ENCODE assay signal across 8 mouse cellular contexts in the genomic region with DNA sequence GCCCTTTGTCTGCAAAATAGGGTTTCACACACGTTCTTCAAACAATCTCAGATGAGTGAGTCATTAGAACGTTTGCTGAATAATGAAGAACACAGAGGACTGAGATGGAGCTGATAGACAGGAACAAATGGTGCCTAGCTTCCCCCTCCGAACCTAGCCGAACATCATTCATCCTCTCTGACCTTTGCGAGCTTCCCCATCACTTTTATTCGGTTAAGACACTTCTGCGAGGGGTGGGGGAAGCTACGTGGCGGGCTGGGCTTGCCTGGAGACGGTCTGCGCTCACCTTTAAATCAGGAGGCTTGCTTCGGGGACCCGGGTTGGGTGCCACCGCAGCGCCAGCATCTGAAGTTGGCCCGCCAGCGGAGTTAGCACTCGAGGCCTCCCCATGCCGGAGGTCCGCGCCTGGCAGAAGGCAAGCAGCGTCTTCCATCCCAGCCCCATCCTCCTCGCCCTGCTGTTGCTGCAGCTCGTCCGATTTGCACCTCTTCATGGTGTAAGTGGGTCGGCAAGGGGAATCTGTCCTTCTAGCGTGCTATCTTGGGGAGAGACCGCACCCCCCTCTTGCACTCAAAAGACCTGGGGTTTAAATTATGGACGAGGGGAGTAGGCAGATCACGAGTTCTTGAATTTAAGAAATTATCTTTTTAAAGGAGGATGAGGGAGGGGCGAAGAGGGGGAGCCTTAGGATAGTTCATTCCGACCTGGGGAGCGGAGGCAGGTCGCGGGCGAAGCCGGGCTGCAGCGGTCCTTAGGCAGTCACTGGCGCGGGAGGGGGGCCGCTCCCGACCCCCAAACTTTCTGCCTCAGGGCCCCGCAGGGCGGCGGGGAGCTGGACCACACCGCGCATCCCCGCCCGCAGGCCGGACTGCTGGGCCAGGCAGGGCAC. TPM values are rescaled to one million over a fixed set of nuclear protein-coding genes. Genes with fewer than 3 reads are reported as not detected.
DNase-seq lines count a peak whose midpoint lies in the region; ATAC-seq and TF ChIP-seq lines count a peak whose summit lies in the region.

A gene (minus strand): TSS at position 591 of the 889 bp plus-strand sequence.

- H3K4me3 ChIP-seq in lung, adult 2 months (replicated peaks; ENCODE audit: extremely low read depth, low read depth, low read length), result peak within 1 kb of the TSS; percentile 65
- peak within 1 kb of the TSS; percentile 54 for H3K4me3 ChIP-seq in embryonic fibroblast, embryonic 13.5 days (ENCODE audit: insufficient read depth, low read length)
- H3K4me3 ChIP-seq in heart, embryonic 16.5 days (ENCODE audit: low read length), result peak within 1 kb of the TSS; percentile 75
- H3K4me3 ChIP-seq in midbrain, embryonic 10.5 days, result peak within 1 kb of the TSS; percentile 85

- H3K4me1 ChIP-seq in lung, adult 2 months (ENCODE audit: control insufficient read depth, insufficient read depth, low read length), result peaks cover 2% of the 10 kb centered on the region; the same call in 1 of the 2 replicates
- H3K4me1 ChIP-seq in embryonic fibroblast, embryonic 13.5 days (ENCODE audit: control insufficient read depth, insufficient read depth, low read length), result peaks cover 18% of the 10 kb centered on the region
- H3K4me1 ChIP-seq in heart, embryonic 16.5 days (ENCODE audit: control insufficient read depth, insufficient read depth, low read length), result peaks cover 35% of the 10 kb centered on the region
- H3K4me1 ChIP-seq in midbrain, embryonic 10.5 days, result peaks cover 57% of the 10 kb centered on the region

- H3K9ac ChIP-seq in heart, embryonic 16.5 days (ENCODE audit: low read length), result peak within 1 kb of the TSS; percentile 87

- H3K9me3 ChIP-seq in heart, embryonic 16.5 days (replicated peaks; ENCODE audit: control insufficient read depth, low read length), result no peaks in the 10 kb centered on the region
- H3K9me3 ChIP-seq in midbrain, embryonic 10.5 days (replicated peaks), result no peaks in the 10 kb centered on the region

- TF ChIP-seq POLR2A in lung, adult 2 months (IDR thresholded peaks at IDR 0.05; ENCODE audit: borderline replicate concordance, extremely low read depth, low read depth, low read length), result no peak
- peak; percentile 17 for TF ChIP-seq POLR2A in embryonic fibroblast, embryonic 13.5 days (IDR thresholded peaks at IDR 0.05; ENCODE audit: low read depth, low read length)

- H3K4me2 ChIP-seq in heart, embryonic 16.5 days (ENCODE audit: low read depth, low read length), result peak within 1 kb of the TSS; percentile 78

- H3K27ac ChIP-seq in embryonic fibroblast, embryonic 13.5 days (ENCODE audit: insufficient read depth, low read length), result peak within 1 kb of the TSS; percentile 14
- peak within 1 kb of the TSS; percentile 61 for H3K27ac ChIP-seq in heart, embryonic 16.5 days (ENCODE audit: low read length)
- H3K27ac ChIP-seq in midbrain, embryonic 10.5 days (replicated peaks), result peak within 1 kb of the TSS; percentile 98

- no peaks in the 10 kb centered on the region for H3K27me3 ChIP-seq in heart, embryonic 16.5 days (ENCODE audit: control insufficient read depth, insufficient read depth, low read length)
- H3K27me3 ChIP-seq in midbrain, embryonic 10.5 days (ENCODE audit: low read depth, poor library complexity, severe bottlenecking), result 0 out of 2 replicates have a peak, but pooled peaks cover 6% of the 10 kb centered on the region

- peak; percentile 38 for ATAC-seq in heart, embryonic 16.5 days (replicated peaks; ENCODE audit: extremely low read depth, insufficient read depth, low FRiP score)

- DNase-seq in lung, adult 2 months, result no peak
- no peak for DNase-seq in lung, postnatal 36 days
- DNase-seq in adrenal gland, adult 8-10 months, result no peak
- peak in 1 of 2 experiments; percentile 57 for DNase-seq in layer of hippocampus, postnatal 36 days
- DNase-seq in midbrain, embryonic 10.5 days (ENCODE audit: low spot score), result peak; percentile 63
- DNase-seq in thymus, postnatal 4 days, result peak; percentile 54

- under 1% methylated on average over 50 of the region's 50 CpGs for WGBS in lung, adult 2 months
- WGBS in heart, embryonic 16.5 days, result under 1% methylated on average over 50 of the region's 50 CpGs
- under 1% methylated on average over 50 of the region's 50 CpGs for WGBS in midbrain, embryonic 10.5 days

- no peak for TF ChIP-seq CTCF in lung, adult 2 months (IDR thresholded peaks at IDR 0.05; ENCODE audit: insufficient read depth, low read length)
- no peak for TF ChIP-seq CTCF in embryonic fibroblast, embryonic 13.5 days (IDR thresholded peaks at IDR 0.05; ENCODE audit: borderline replicate concordance, insufficient read depth, low read length)

- no peaks in the 10 kb centered on the region for H3K36me3 ChIP-seq in heart, embryonic 16.5 days (ENCODE audit: control insufficient read depth, insufficient read depth)
- no peaks in the 10 kb centered on the region; the same call in 1 of the 2 replicates for H3K36me3 ChIP-seq in midbrain, embryonic 10.5 days

RNA-seq across cellular contexts. Expression of the gene that starts here (rescaled TPM):
- 135 and 154 TPM in 2 replicates for polyA plus RNA-seq in lung, adult 2 months (2012; rRNA removed)
- 10 to 100 TPM; 10.3 to 13.9 (median 12.1) TPM for total RNA-seq in adrenal gland, adult 8-10 months (2022)
- polyA plus RNA-seq in embryonic fibroblast, embryonic 13.5 days (2011; ENCODE audit: insufficient read length, low read depth, missing spikeins), result 11.6 and 12.6 TPM in 2 replicates
- 10.6 and 11.1 TPM in 2 replicates for polyA plus RNA-seq in heart, embryonic 16.5 days (2015; fragmentation: Nextera tagmentation; extraction: Ambion mirVana)
- 100 to 1,000 TPM; 240 to 247 TPM for total RNA-seq in layer of hippocampus, postnatal 36 days (2021)
- 9.6 and 13.3 TPM in 2 replicates for polyA plus RNA-seq in midbrain, embryonic 10.5 days (2016; fragmentation: Nextera tagmentation; extraction: Ambion mirVana)

Comparison
In these comparisons a context has a peak if more than half of its experiments do, and no peak if none do; other contexts are left out.
1. RNA of the gene that starts here (total RNA-seq): 240 to 247 TPM in layer of hippocampus, postnatal 36 days; 10.3 to 13.9 TPM in adrenal gland, adult 8-10 months; every median in the first group is over 10 times any median in the second.
2. DNase-seq: peak in midbrain, embryonic 10.5 days (single experiment) and thymus, postnatal 4 days (single experiment); none in lung, adult 2 months (single experiment), lung, postnatal 36 days (single experiment) and adrenal gland, adult 8-10 months (single experiment).
3. H3K27ac ChIP-seq: peak in every context shown above with its lines; median percentile 98 in midbrain, embryonic 10.5 days; 61 in heart, embryonic 16.5 days; 14 in embryonic fibroblast, embryonic 13.5 days.
4. Peak in every context shown above with its lines, with median percentiles within 50 percentile points of each other: H3K4me3 ChIP-seq.